Mouse (Mus musculus) left cerebral cortex, postnatal 14 days (tissue): Measurements from ENCODE around the gene S100a16. TPM values are rescaled to one million over a fixed set of nuclear protein-coding genes. Genes with fewer than 3 reads are reported as not detected.

Source experiments
- DNase-seq, 2 experiments: peaks; one replicate each; pipeline ENCODE4 v3.0.0; 2021 to 2022; ENCODE audit warnings: low spot score in 2 of 2, mixed read lengths in 1 of 2
- intact Hi-C: fragments of 180-260 bp; cut with DNase I; formaldehyde crosslinking; loops from one replicate; pipeline ENCODE4 v1.15.1; 2025
- total RNA-seq, 2 experiments: library from RNA; stranded (reverse); gene quantifications; 2 replicates each; pipeline ENCODE4 v1.2.3; 2021

The S100a16 gene
- total RNA-seq, 2 experiments from 2014 or later, result 77.0 to 96.7 TPM

DNA sequence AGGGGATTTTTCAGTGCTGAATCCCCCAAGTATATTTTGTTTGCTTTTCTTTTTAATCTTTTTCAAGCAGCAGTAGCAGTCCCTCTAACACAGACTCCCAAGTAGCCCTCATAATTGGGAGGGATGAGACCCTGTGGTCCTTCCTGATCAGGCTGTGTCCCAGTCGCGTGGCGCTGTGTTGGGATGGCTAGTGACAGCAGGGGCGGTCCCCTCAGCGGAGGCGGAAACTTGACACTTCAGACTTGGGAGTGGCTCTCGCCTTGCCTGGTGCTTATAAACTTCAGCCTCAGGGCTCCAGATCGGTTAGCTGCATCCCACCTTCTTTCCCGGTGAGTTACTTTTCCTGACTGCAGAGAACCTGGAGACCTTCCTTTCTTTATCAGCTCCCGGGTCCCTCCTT is 22.4 kb upstream of the S100a16 start:
- peak in 1 of 2 experiments; percentile 41 for DNase-seq
- intact Hi-C loops, result no loop called here

DNA sequence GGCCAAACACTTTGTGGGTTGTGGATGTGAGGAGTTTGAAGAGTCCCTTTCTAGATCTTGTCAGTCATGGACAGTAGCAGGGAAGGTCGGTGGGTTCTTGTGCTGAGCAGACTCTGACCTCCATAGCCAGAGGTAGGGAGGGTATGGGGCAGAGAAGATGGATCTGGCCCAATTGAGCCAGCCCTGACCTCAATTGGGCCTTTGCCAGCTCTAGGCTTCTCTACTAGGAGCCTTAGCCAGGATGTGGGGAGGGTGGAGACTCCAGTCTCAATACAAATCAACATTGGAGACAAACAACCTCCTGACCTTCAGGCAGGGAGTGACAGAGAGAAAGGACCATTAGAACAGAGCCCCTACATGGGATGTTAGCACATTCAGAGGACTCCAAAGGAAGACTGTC is 21.8 kb upstream of the S100a16 start:
- no peak for DNase-seq
- intact Hi-C loops, result no loop called here

DNA sequence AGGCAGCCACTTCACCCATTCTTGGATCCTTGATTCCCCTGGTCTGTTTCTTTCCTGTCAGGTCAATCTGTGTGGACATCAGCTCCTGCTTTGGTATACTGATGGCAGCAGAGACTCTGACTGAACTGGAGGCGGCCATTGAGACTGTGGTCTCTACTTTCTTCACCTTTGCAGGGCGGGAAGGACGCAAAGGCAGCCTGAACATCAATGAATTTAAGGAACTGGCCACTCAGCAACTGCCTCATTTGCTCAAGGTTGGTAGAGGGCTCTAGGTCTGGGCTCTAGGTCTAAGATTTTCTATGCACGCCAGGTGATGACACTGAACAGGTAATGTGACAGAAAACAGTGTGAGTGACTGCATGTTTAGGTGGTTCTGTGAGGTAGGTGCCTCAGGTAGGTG is 21.3 kb upstream of the S100a16 start:
- intact Hi-C loops, result no loop called here

DNA sequence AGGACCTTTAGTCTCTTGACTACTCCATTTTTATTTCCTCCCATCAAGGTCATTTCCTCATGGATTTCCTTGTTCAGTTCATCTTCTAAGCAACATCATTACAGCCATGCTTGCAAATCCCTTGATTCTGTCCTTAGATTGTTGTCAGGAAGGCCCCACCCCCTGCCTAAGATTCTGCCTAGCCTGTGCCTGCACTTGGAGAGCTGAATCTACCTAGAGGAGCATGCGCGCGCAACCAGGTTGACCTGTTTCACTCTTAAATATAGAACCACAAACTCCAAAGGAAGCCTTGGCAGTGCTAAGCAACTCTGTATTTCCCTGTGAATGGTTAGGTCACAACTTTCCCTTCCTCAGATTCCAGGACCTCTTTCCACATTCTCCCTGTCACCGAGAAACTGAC is 19.3 kb upstream of the S100a16 start:
- intact Hi-C loops, result no loop called here
- DNase-seq, result no peak

More for the DNA sequence above, 21.3 kb upstream of the S100a16 start:
- DNase-seq, result no peak

DNA sequence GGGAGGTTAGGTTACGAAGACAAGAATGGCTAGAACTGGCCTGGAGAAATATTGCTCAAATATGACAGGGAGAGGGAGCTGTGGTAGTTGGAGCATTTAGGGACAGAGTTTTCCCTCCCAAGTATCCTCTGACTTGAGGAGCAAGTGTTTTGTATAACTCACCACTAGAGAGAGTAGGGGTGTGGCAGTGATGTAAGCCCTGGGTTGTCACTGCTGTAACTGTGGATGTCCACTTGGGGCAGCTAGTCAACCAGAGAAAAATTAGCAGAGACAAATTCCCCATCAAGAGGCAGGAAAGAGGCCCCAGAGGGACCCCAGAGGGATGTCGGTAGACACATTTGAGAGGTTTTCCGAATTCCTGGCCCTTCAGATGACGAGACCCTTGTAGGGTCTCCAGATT is 11.6 kb upstream of the S100a16 start:
- intact Hi-C loops, result loop anchor here (5.0 kb wide), 2 partner anchors 57 to 92 kb away; no protein-coding TSS in a partner anchor
- peak; percentile 54 to 84 for DNase-seq

DNA sequence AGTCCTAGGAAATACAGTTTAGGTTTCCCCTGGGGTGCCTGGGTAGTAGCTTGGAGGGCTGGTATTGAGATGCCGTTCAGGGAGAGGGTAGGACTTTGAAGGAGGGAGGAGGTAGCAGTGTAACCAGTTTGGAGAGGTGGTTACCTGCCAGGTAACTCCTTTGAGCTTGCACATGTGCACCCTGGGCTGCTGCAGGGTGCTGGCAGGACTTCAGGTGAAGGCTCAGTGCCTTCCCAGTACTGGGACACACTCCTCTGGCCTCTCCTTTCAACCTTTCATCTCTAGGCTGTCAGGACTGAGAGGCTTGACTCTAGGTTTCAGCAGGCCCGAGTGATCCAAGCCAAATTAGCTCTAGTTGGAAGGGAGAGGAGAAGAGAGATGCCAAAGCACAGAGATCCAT is 11.0 kb upstream of the S100a16 start:
- intact Hi-C loops, result loop anchor here (5.0 kb wide), 2 partner anchors 56 to 91 kb away; no protein-coding TSS in a partner anchor
- no peak for DNase-seq

DNA sequence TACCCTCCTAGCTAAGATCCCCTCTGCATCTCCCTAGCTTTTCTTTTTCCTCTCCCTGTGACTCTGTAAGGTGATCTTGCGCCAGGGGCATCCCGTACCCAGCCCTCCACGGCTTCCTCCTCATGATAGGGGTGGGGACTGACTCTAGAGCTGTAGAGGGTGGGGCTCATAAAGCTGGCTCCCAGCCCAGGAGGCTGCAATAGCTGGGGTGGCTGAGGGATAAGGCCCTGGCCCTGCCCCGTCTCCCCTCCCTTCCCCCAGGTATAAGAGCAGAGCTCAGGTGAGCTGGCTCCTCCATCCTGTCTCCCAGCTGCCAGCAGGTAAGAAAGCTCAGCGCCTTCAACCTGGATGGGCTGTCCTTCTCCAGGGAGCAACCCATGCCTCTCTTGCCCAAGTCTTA is 10.5 kb upstream of the S100a16 start, which contains the start of gene S100a14:
S100a14 (plus strand) TSS at position 277 of the 400 bp plus-strand sequence.
- DNase-seq, result no peak
- intact Hi-C loops, result loop anchor here (5.0 kb wide), 2 partner anchors 56 to 91 kb away; no protein-coding TSS in a partner anchor

DNA sequence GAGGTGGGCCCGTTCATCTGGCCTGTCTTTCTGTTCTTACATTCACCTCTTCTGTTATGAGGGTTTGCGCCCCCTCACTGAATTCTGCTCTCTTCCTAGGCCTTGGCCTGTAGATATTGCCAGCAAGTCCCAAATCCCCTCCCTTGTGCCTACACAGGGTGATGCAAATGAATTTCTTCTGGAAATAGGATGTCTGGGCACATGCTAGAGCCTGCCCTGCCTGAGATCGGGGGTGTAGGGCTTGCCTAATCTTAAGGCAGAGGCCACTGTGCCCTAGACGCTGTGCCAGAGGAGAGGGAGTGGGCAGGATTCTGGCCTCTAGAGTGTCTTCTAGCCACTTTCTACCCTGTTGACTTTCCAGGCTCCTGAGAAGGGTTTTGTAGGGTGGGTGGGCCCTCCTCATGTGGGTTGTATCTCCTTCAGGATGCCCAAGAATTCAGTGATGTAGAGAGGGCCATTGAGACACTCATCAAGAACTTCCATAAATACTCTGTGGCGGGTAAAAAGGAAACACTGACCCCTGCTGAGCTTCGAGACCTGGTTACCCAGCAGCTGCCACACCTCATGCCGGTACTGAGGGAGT is 9.7 kb upstream of the S100a16 start:
- intact Hi-C loops, result loop anchor here (5.0 kb wide), 2 partner anchors 55 to 90 kb away; no protein-coding TSS in a partner anchor
- DNase-seq, result no peak

DNA sequence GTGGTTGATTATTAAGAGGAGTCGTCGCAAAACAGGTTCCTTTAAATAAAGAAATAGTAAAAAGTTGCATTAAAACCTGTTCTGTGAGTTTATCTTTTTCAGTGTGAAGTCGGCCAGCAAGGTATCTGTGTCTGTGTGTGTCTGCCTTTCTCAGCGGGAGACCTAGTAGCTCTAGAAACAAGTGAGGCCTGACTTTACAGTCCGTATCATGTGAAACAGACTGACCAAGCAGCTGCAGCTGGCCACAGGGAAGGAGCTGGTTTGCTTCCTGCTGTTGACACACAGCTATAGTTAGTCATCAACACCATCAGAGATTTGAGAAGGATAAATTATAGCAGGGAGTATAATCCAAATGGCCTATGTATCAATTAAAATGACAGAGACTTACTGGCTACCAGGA is 5.3 kb upstream of the S100a16 start:
- intact Hi-C loops, result no loop called here
- DNase-seq, result no peak

DNA sequence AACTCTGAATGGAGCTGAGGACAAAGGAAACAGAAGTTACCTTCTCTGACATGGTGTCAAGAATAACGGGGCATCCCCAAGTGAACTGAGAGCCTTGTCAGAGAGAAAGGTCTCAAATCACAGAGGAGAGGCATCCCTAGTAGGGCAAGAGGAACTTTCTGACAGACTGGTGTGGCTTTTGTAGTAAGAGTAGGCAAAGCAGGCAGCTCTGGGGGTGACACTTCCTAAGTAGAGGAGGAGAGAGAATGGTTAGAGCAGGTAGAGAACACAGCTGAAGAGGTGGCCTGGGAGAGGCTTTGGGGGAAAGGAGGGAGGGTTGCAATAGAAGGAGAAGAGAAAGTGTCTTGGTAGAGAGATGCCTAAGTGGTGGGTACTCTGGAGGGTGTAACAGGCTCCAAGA is 1.6 kb upstream of the S100a16 start:
- DNase-seq, result no peak

DNA sequence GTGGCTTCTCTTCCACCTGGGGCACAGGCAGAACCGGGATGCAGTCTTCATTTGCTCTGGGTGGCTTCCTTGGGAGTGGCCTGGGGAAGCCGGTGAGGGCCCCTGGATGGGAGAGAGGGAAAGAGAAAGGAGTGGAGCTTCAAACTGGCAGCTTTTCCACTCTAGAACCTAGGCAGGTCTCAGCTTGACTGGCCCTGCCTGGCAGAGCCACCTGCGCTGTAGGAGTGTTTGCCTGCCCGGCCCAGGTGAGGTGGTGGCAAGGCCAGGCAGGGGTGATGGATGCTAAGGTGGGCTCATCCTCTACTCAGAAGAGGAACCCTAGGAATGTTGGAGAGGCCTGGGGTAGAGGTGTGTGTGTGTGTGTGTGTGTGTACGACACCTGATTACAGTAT is 847 bp downstream of the S100a16 start:
- intact Hi-C loops, result no loop called here
- no peak for DNase-seq

More for the DNA sequence above, 1.6 kb upstream of the S100a16 start:
- intact Hi-C loops, result no loop called here

DNA sequence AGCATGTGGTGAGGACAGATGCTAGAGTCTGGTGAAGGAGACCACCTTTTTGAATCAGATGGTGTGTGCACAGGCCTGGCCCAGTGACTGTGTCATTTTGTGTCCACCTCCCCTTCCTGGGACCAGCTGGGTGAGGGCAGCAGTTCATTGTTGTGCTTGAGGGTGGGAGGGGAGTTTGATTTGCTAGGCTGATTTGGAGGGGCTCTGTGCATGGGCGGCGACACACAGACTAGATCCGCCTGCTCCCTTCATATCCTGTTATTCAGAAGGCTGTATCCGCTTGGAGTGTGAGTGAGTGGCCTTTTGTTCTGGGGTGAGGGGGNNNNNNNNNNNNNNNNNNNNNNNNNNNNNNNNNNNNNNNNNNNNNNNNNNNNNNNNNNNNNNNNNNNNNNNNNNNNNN is 3.9 kb downstream of the S100a16 start:
- peak in 1 of 2 experiments; percentile 7 for DNase-seq
- intact Hi-C loops, result no loop called here

DNA sequence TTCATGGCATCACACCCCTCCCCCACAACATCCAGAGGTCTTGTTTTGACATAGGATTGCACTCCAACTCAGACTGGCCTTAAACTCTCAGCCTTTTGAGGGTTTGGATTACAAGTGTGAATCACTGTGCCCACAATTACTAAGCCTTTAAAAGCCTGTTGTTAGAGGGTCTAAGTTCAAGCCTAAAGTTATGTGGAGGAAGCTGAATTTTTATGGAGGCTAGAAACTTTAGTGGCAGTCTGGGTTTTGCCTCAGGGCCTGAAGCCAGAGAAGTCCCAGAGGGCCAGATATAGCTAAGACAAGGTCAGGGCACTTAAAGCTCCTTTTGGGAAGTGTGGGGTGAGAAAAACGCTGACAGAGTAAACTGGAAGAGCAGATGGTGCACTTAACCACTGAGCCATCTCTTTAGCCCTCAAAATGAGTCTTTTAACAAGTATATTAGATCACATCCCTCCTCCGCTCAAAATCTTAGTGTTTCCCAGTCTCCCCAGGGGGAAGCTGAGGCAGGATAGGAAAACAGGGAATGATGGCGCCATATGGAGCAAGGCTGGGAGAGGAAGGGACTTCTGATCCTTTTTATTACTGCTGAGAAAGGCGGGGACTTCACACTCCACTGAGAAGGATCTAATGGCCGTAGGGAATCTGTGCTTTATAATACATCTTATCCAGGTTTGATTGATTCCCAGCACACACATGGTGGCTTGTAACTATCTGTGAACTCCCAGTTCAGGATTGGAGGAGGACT is 12.8 kb downstream of the S100a16 start:
- intact Hi-C loops, result no loop called here
- DNase-seq, result no peak

DNA sequence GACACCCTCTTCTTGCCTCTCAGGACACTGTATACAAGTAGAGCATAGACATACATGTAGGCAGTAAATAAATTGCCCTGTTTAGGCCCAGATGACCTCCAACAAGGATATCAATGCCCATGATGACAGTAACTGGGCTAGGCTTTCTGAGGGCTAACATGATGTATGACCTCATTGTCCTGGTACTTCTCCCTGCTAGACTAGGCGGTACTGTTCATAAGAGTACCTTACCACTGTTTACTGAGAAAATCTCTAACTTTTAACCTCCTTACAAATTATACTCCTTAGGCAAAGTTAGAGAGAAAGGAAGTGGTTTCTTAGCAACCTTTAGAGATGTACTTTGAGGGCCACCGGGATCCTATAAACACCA is 13.4 kb downstream of the S100a16 start:
- intact Hi-C loops, result no loop called here
- DNase-seq, result no peak

DNA sequence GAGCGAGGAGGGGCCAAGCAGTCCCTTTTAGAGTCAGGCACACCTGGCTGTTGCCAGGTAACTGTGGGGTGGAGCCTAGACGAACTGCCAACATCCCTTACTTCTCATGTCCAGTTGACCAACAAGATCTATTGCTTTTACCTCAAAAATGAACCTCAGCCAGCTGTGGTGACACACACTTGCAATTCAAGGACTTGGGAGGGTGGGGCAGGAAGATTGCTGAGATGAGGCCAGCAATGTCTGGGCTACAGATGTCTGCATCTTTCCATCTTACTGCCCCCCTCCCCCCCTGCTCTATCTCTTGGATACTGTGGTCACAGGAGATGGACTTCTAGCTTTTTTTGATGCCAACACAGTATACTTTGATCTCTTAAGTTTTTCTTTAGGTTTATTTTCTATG is 15.2 kb downstream of the S100a16 start:
- DNase-seq, result no peak
- intact Hi-C loops, result no loop called here

DNA sequence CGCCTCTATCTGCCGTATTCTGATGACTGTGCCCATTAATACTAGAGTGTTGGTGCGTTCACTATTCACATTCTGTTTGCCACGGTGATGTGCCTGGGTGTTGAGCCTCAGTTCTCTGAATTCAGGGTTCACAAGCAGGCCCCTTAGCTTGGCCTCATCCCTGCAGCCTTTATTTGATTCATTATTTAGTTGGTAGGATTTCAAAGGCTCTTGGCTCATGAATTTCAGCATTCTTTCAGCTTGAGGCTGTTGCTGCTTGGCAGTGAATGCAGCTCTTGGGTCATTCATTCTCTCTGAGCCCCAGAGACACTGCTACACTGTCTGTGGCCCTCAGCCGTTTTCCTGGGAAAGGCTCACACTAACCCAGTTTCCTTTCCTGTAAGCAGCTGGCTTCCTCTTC is 18.9 kb downstream of the S100a16 start:
- intact Hi-C loops, result no loop called here
- DNase-seq, result peak; percentile 46 to 76

DNA sequence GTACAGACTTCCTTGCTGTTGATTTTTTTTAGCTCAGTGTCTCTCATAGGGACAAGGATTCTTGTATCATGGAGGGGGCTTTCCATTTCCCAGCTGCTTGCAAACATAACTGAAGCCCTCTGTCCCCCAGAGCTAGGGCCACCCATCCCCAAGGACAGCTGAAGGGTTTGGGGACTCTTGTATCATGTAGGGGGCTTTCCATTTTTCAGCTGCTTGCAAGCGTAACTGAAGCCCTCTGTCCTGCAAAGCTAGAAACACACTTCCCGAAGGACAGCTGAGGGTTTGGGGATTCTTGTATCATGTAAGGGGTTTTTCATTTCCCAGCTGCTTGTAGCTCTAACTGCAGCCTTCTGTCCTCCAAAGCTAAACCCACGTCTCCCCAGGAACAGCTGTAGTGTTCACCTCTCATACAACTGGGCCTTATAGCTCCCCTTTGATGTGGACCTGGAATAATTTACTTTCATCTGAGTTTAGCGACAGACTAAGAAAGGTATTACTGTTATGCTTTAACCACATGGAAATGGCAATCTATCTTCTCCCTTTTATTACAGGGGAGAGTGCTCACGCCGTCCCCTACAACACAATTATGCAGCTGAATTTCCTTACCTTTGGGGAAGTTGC is 23.1 kb downstream of the S100a16 start, which contains the start of gene S100a3:
S100a3 (plus strand) TSS at position 571 of the 621 bp plus-strand sequence.
- intact Hi-C loops, result no loop called here
- DNase-seq, result no peak

DNA sequence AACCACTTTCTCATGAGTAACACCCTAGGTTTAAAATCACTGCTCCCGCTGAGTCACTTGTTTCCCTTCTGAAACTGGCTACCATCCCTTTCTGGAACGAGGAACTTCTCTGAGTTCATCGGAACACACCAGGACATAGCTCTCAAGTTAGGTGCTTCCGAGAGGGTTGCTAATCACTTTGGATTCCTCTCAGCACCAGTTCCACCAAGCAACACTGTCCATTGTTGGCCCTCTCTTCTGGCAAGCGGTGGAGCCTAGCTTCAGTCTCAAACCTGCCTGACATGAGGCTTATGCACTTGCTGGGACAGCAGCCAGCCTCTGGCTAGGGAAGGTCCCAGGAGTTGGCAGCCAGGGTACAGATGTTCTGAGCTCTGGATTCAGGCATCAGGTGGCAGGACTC is 37.6 kb downstream of the S100a16 start:
- no peak for DNase-seq
- intact Hi-C loops, result no loop called here

DNA sequence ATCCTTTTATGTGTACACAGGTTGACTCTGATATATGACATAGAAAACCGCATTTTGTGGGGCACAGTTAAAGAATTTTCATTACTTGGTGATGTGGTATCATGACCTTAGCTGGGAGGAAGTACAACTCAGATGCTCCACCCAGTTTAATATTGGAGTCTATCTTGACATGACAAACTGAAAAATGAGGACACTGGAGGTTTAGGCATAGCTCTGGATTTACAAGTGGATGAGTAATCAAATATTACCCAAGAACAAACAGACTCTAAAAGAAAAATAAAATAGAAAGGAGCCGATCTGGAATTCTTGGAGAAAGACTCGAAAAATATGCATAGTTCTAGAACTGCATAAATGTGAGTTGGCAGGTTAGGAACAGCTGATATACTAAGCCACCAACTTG is 38.3 kb downstream of the S100a16 start:
- no peak for DNase-seq
- intact Hi-C loops, result no loop called here

DNA sequence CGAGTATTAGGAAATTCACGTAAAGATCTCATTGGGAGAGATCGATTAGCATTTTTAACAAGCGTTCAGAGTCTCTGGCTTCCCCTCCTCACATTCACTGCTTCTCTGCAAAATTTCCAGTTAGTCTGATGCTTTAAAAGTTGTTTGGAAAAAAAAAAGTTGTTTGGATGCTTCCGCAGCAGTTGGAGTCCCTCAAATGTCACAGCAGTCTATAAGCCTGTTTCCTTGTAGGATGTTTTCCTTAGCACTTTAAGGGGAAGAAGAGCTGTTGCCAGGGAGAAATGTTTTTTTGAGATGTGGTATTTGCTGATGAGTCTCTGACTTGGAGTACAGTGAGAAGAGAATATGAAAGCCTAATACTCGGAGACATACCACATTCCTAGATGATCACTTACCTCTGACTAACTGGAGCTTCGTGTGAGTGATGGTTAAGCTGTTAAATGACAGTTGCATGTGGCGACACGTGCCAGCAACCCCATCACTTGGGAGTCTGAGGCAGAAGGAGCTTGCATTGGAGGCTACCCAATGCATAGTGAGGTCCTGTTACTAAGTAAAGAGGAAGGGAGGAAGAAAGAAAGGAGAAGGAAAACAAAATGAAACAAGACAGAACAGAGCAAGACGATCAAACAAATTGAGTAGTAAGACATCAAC is 39.4 kb downstream of the S100a16 start:
- intact Hi-C loops, result no loop called here
- DNase-seq, result no peak
